Mouse (Mus musculus) olfactory bulb, adult 2 months (tissue): ENCODE results near the gene Stk38. TPM values are rescaled to one million over a fixed set of nuclear protein-coding genes. Genes with fewer than 3 reads are reported as not detected.
A peak's percentile ranks its signal among the peaks of the same experiment; 100 is the strongest.

ENCODE experiments used
- H3K27ac ChIP-seq: fragments of 200-500 bp; 2 replicates; pipeline ENCODE4 v1.5.1; 2012; ENCODE audit warnings: low read depth, low read length; ENCODE audit not compliant: insufficient read depth
- H3K4me1 ChIP-seq: fragments of 200-500 bp; 2 replicates; pipeline ENCODE4 v1.6.1; 2012; ENCODE audit warnings: low read length; ENCODE audit not compliant: control insufficient read depth, insufficient read depth
- H3K4me3 ChIP-seq: fragments of 200-500 bp; 2 replicates; pipeline ENCODE4 v1.5.1; 2012; ENCODE audit warnings: mild to moderate bottlenecking, low read depth, low read length, moderate library complexity; ENCODE audit not compliant: insufficient read depth
- CTCF ChIP-seq: fragments of 200-500 bp; IDR thresholded peaks from 2 replicates; pipeline ENCODE4 v1.5.1; 2012; ENCODE audit warnings: low read depth, mild to moderate bottlenecking, low read length, moderate library complexity; ENCODE audit not compliant: insufficient read depth
- POLR2A ChIP-seq: fragments of 200-500 bp; IDR thresholded peaks from 2 replicates; pipeline ENCODE4 v1.6.1; 2012; ENCODE audit warnings: mild to moderate bottlenecking, low read depth, low read length, moderate library complexity; ENCODE audit not compliant: insufficient read depth
- WGBS: fragments of 180-500 bp; shearing (Covaris S2); methylation state at CpG from one replicate; pipeline ENCODE4 v1.1.7; 2018; 5-methylcytosine and 5-hydroxymethylcytosine counted together
- polyA plus RNA-seq: library from polyadenylated mRNA; stranded (reverse); fragments of >200 nt; gene quantifications from 2 replicates; pipeline ENCODE4 v1.2.4, GENCODE M21; 2012; ENCODE audit warnings: low replicate concordance; ENCODE audit not compliant: missing spikeins, insufficient read depth, insufficient read length

Stk38 gene
- polyA plus RNA-seq, 1 experiment = 164 TPM

DNA sequence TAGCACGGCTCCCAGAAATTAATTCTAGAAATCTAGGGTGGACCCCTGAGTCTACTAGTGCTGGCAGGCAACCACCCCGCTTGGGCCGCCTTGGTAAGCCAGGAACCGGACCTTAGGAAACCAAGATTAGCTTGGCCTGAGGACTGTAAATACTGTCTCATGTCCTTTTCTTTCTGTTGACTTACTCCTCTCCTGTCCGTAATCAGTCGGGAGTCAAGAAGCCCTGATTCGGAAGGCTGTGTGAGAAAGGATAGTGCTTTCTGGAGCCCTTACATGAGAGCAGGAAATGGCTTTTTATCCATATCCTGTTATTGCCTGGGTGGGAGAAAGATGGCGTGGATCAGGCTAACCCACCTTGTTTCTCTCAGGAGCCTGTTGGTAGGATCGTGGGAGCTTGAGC, 54.5 kb downstream of the Stk38 start:
- Histone ChIP-seq H3K27ac (no peak overlapping the region), H3K4me1 (peaks cover 4% of the 10 kb centered on the region; the same call in 1 of the 2 replicates), H3K4me3 (peak overlapping the region; percentile 51)
- TF ChIP-seq CTCF = no peak
- TF ChIP-seq POLR2A = no peak
- under 1% methylated on average over 9 of the region's 9 CpGs for WGBS

DNA sequence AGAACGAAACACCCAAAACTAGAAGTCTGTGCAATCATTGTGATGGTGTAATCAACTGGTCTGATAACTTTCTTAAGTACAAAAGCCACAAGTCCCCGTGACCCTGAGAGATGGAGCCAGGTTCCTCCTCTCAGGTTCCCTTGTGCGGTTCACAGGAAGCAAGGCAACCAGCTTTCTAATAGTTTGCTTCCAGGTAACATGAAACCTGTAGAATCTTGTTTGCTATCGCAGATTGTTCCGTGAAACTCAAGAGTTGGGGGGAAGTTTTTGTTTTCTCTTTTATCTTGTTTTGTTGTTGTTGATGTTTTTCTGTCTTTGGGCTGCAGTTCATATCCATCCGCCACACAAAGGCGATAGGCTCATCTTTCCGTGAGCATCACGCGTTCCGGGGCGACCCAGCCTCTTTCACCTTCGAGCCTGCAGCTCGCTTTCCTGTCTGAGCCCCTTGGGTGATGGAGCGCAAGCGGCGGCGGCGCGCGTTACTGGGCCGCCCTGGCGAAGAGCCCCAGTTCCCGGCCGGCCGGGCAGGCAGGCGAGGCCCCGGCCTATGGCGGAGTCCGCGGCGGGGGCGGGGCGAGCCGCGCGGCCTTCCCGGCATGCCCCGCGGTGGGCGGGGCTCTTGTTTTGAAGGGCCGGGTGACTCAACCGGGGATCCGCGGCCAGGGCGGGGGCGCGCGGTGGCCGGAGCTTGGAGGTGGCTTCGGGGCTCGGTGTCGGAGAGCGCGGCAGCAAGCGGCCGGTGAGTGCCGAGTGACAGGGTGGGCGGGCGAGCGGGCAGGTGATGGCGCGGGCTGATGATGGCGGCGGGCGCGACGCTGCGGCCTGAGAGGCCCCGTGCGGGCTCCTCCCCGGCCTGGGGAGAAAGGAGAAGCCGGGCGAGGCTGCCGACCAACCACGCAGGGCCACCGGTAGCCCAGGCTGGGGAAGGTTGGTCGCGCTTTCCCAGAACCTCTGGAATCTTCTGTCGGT, 55.7 kb downstream of the Stk38 start, which contains the start of gene Kctd20:
Kctd20 (plus strand) TSS at position 120 of the 969 bp plus-strand sequence.
- Histone ChIP-seq H3K27ac (peak within 1 kb of the TSS; percentile 81), H3K4me1 (peaks cover 4% of the 10 kb centered on the region; the same call in 1 of the 2 replicates), H3K4me3 (peak within 1 kb of the TSS; percentile 57)
- peak; percentile 99 for TF ChIP-seq POLR2A
- TF ChIP-seq CTCF = no peak
- under 1% methylated on average over 80 of the region's 80 CpGs for WGBS

DNA sequence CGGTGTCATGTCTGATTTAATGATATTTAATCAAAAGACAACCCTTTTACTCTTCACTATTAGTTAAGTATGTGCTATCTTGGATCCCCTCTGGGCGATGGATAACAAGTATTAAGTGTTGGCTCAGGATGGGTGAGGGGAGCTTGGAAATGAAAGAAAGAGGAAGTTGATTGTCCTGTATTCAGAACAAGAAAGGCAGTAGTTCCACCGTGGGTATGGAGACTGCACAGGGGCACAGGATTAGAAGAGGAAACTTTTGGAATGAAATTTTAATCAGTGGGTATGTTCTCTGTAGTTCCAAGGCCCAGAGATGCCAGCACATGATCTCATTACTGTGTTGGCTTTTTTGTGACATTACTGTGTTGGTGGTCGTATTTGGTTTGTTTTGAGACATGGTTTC, 57.0 kb downstream of the Stk38 start:
- TF ChIP-seq POLR2A (no peak), CTCF (no peak)
- Histone ChIP-seq H3K4me1 (peaks cover 4% of the 10 kb centered on the region; the same call in 1 of the 2 replicates), H3K4me3 (no peak overlapping the region), H3K27ac (no peak overlapping the region)
- WGBS = 63% methylated on average over 4 of the region's 4 CpGs

DNA sequence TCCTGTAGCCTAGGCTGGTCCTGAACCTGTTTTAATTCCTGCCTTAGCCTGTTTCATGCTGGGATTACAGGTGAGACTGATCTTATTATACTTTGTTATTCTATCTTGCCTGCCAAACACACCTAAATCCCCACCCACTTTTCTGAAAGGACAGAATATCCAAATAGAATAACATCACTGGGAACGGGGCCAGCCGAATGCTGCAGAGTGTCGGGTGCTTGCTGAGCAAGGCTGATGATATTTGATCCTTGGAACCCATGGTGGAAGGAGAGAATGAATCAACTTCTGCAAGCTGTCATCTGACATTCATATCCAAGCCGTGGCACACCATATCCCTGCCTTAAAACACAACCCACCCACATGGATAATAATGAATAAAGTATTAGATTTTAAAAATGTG, 59.1 kb downstream of the Stk38 start:
- TF ChIP-seq POLR2A (no peak), CTCF (no peak)
- WGBS = 77% methylated on average over 4 of the region's 4 CpGs
- H3K4me1 ChIP-seq = no peaks in the 10 kb centered on the region

DNA sequence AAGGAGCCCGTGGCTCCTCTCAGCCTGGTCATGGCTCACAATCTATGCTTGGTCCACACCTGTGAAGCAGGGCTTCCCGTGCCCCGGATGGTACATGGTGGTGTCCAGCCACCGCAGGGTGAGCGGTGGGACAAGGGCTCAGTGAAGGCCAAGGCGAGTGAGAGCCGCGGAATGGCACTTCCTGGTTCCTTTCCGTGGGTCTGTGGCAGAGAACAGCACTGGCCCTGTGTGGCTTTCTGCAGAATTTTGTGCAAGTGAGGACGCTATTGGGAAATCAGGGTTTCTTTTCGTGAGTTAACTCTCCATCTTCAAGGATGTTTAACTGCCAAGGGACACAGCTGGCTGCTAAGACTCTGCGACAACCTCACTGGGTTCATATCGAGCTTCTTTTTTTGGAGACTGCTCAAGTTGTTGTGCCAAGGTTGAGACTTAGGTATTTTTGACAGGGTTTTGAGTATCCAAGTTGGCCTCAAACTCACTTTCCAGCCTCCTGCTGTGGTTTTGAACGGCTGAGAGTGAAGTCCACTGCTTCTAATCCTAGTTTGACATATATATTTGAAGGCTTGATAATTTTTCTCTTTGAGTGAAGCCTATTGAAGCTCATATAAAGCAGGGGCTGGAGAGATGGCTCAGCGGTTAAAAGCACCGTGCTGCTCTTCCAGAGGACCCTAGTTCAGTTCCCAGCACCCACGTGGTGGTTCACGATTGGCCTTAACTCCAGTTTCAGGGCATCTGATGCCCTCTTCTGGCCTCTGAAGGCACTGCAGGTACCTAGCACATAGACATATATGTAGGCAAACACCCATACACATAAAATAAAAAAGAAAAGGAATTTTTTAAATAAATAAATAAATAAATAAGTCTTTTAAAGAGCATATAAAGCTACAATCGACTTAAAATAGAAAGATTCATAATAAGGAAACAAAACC, 60.5 kb downstream of the Stk38 start:
- WGBS = 93% methylated on average over 19 of the region's 19 CpGs
- Histone ChIP-seq H3K4me1 (no peaks in the 10 kb centered on the region), H3K27ac (no peak overlapping the region), H3K4me3 (no peak overlapping the region)
- TF ChIP-seq CTCF = no peak
- no peak for TF ChIP-seq POLR2A

More for the DNA sequence above, 59.1 kb downstream of the Stk38 start:
- H3K27ac ChIP-seq = no peak overlapping the region
- no peak overlapping the region for H3K4me3 ChIP-seq

DNA sequence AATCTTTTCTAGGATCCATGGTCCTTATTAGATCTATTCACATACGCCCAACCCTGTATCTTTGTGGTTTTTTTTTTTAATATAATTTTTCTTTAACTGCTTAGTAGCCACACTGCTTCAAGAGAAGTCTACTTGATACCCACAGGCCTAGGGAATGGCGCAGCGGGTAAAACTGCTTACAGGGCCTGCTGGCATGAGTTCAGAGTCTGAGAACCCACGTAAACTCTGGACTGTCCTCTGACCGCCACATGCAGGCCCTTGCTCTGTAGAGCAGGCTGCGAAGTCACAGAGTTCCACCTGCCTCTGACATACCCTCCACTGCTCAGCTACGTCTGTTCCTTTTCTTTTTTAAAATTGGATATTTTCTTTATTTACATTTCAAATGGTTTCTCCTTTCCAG, 63.3 kb downstream of the Stk38 start:
- no peak overlapping the region for H3K27ac ChIP-seq
- no peak for TF ChIP-seq CTCF
- no peak for TF ChIP-seq POLR2A
- 93% methylated on average over 7 of the region's 7 CpGs for WGBS

DNA sequence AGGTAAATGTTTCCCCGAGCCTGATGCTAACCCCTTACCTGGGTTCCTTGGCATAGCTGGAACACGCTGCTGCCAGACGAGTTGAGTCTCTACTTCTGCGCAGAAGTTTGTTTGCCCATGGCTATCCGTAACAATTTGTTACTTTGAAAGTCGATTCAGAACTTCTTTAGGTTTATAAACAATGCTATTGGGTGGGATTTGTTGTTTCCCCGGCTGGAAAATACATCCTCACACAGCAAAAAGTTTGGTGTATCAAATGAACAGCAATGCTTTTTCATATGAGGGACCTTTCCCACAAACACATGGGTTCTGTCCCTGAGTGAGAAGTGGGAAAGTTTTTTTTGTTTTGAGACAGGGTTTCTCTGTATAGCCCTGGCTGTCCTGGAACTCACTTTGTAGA, 64.1 kb downstream of the Stk38 start, which contains the start of gene Pxt1:
Pxt1 (minus strand) TSS at position 101 of the 400 bp plus-strand sequence.
- Histone ChIP-seq H3K27ac (no peak within 1 kb of the TSS), H3K4me1 (no peaks in the 10 kb centered on the region), H3K4me3 (no peak within 1 kb of the TSS)
- TF ChIP-seq POLR2A (no peak), CTCF (no peak)
- 92% methylated on average over 7 of the region's 7 CpGs for whole genome bisulfite sequencing

More for the DNA sequence above, 63.3 kb downstream of the Stk38 start:
- no peaks in the 10 kb centered on the region for H3K4me1 ChIP-seq
- no peak overlapping the region for H3K4me3 ChIP-seq

DNA sequence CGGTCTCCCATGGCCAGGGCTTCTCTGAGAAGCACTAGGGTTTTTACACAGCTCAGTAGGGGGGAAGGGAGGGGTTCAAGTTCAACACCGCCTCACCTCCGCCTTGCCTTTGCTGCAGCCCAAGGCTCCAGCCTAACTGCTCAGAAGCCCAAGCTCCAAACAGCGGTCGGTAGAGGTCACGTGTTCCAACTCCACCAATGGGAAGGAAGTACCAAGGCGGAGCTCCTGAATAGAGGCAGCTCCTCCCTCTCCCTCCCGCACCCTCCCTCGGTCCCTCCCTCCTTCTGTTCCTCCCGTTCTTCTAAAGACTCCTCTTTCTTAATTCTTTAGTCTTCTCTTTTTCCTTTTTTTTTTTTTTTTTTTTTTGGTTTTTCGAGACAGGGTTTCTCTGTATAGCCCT, 65.7 kb downstream of the Stk38 start:
- H3K4me3 ChIP-seq = no peak overlapping the region
- H3K27ac ChIP-seq = no peak overlapping the region
- WGBS = 81% methylated on average over 10 of the region's 11 CpGs
- TF ChIP-seq CTCF (no peak), POLR2A (no peak)
- no peaks in the 10 kb centered on the region for H3K4me1 ChIP-seq
